Mouse (Mus musculus): ENCODE results near the gene Traf7. TPM values are rescaled to one million over a fixed set of nuclear protein-coding genes. Genes with fewer than 3 reads are reported as not detected.

The Traf7 gene
- total and polyA plus RNA-seq, 3 experiments, result 41.9 to 93.4 (median 46.5) TPM

- no peaks in the 10 kb centered on the region for H3K79me2 ChIP-seq (replicated peaks; ENCODE audit: control insufficient read depth, insufficient read depth, low read length)
- H3K36me3 ChIP-seq (ENCODE audit: control insufficient read depth, insufficient read depth, low read length), result no peaks in the 10 kb centered on the region
- TF ChIP-seq EP300 (IDR thresholded peaks at IDR 0.05; ENCODE audit: insufficient read depth, low read depth, low read length) (no peak), POLR2A (IDR thresholded peaks at IDR 0.05; ENCODE audit: insufficient read depth, low read depth, low read length) (no peak), CTCF (IDR thresholded peaks at IDR 0.05) (peak; percentile 49)
- WGBS, result 15% methylated on average over 52 of the region's 53 CpGs
- intact Hi-C loops (cut with DNase I), result no loop called here
- no peak overlapping the region for H3K27ac ChIP-seq
- no peaks in the 10 kb centered on the region for H3K27me3 ChIP-seq (ENCODE audit: control insufficient read depth, insufficient read depth, low read length)
- DNase-seq, result peak; percentile 84 to 87
- peak overlapping the region; percentile 49 for H3K4me3 ChIP-seq
- peaks cover 11% of the 10 kb centered on the region for H3K4me1 ChIP-seq (ENCODE audit: control insufficient read depth, insufficient read depth, low read length)
- H3K9ac ChIP-seq (ENCODE audit: low read depth, low read length), result peak overlapping the region; percentile 46
These were observed 5.6 kb upstream of the Traf7 start for GRCm38 (mm10) chr17:24533099-24533992.

DNA sequence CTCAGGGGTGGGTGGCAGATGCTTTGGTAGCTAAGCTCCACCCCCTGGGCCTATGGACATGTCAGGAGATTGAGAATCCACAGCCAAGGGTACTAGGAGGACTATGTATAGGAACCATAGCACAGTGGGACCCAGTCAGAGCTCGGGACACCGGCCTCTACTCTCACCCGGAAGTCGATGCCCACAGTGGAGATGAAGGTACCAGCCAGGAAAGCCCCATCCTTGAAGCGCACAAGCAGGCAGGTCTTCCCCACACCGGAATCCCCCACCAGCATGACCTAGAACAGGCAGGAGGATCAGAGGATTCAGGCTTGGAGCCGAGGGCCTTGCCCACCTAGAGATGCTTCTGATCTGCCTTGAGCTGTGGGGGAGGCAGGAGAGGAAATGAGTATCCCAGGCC is 4.3 kb upstream of the Traf7 start:
- no peak overlapping the region for H3K4me3 ChIP-seq
- no peak for DNase-seq
- peaks cover 5% of the 10 kb centered on the region for H3K79me2 ChIP-seq (replicated peaks; ENCODE audit: control insufficient read depth, insufficient read depth, low read length)
- H3K27me3 ChIP-seq (ENCODE audit: control insufficient read depth, insufficient read depth, low read length), result no peaks in the 10 kb centered on the region
- 86% methylated on average over 7 of the region's 7 CpGs for WGBS
- intact Hi-C loops (cut with DNase I), result no loop called here
- TF ChIP-seq POLR2A (IDR thresholded peaks at IDR 0.05; ENCODE audit: insufficient read depth, low read depth, low read length), result no peak
- TF ChIP-seq EP300 (IDR thresholded peaks at IDR 0.05; ENCODE audit: insufficient read depth, low read depth, low read length), result no peak
- no peak for TF ChIP-seq CTCF (IDR thresholded peaks at IDR 0.05)
- H3K9ac ChIP-seq (ENCODE audit: low read depth, low read length), result no peak overlapping the region
- H3K27ac ChIP-seq, result no peak overlapping the region
- no peaks in the 10 kb centered on the region for H3K36me3 ChIP-seq (ENCODE audit: control insufficient read depth, insufficient read depth, low read length)
- H3K4me1 ChIP-seq (ENCODE audit: control insufficient read depth, insufficient read depth, low read length), result peaks cover 11% of the 10 kb centered on the region

- no peak overlapping the region for H3K4me3 ChIP-seq
- no peak overlapping the region for H3K9ac ChIP-seq (ENCODE audit: low read depth, low read length)
- WGBS, result 82% methylated on average over 3 of the region's 3 CpGs
- peaks cover 5% of the 10 kb centered on the region for H3K79me2 ChIP-seq (replicated peaks; ENCODE audit: control insufficient read depth, insufficient read depth, low read length)
- intact Hi-C loops (cut with DNase I), result no loop called here
- H3K4me1 ChIP-seq (ENCODE audit: control insufficient read depth, insufficient read depth, low read length), result peaks cover 13% of the 10 kb centered on the region
- H3K36me3 ChIP-seq (ENCODE audit: control insufficient read depth, insufficient read depth, low read length), result no peaks in the 10 kb centered on the region; the same call in 1 of the 2 replicates
- DNase-seq, result no peak
- no peak overlapping the region for H3K27ac ChIP-seq
- no peaks in the 10 kb centered on the region for H3K27me3 ChIP-seq (ENCODE audit: control insufficient read depth, insufficient read depth, low read length)
- no peak for TF ChIP-seq POLR2A (IDR thresholded peaks at IDR 0.05; ENCODE audit: insufficient read depth, low read depth, low read length)
- no peak for TF ChIP-seq CTCF (IDR thresholded peaks at IDR 0.05)
- TF ChIP-seq EP300 (IDR thresholded peaks at IDR 0.05; ENCODE audit: insufficient read depth, low read depth, low read length), result no peak
These were observed 3.3 kb upstream of the Traf7 start for GRCm38 (mm10) chr17:24531064-24531463.

GRCm38 (mm10) chr17:24530361-24531050 is 2.8 kb upstream of the Traf7 start:
- no peaks in the 10 kb centered on the region; the same call in 1 of the 2 replicates for H3K36me3 ChIP-seq (ENCODE audit: control insufficient read depth, insufficient read depth, low read length)
- H3K27ac ChIP-seq, result no peak overlapping the region
- intact Hi-C loops (cut with DNase I), result no loop called here
- TF ChIP-seq CTCF (IDR thresholded peaks at IDR 0.05) (0 out of 2 replicates have a peak, but pooled peaks have one; percentile 10), EP300 (IDR thresholded peaks at IDR 0.05; ENCODE audit: insufficient read depth, low read depth, low read length) (no peak), POLR2A (IDR thresholded peaks at IDR 0.05; ENCODE audit: insufficient read depth, low read depth, low read length) (no peak)
- H3K4me3 ChIP-seq, result no peak overlapping the region
- H3K4me1 ChIP-seq (ENCODE audit: control insufficient read depth, insufficient read depth, low read length), result peaks cover 13% of the 10 kb centered on the region
- 71% methylated on average over 8 of the region's 8 CpGs for WGBS
- no peaks in the 10 kb centered on the region for H3K27me3 ChIP-seq (ENCODE audit: control insufficient read depth, insufficient read depth, low read length)
- H3K79me2 ChIP-seq (replicated peaks; ENCODE audit: control insufficient read depth, insufficient read depth, low read length), result peaks cover 5% of the 10 kb centered on the region
- no peak overlapping the region for H3K9ac ChIP-seq (ENCODE audit: low read depth, low read length)
- no peak for DNase-seq

DNA sequence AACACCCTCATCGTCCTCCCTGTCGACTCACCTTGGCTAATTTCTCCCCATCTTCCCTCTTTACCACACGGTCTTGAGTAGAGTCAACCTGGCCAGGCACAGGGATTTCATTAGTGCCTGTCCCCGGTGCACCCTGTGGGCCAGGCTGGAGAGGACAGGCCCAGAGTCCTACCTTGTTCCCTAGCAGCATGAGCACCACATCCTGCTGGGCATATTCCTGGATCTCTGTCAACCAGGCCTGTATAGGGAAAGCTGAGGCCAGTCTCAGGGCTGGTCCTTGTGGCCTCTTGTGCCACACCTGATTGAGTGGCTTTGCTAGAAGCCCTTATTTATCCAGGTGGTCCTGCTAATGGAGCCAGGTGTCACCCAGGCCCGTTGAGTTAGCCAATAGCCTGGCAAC is 2.1 kb upstream of the Traf7 start:
- H3K9ac ChIP-seq (ENCODE audit: low read depth, low read length), result no peak overlapping the region
- H3K4me1 ChIP-seq (ENCODE audit: control insufficient read depth, insufficient read depth, low read length), result peaks cover 16% of the 10 kb centered on the region
- no peaks in the 10 kb centered on the region for H3K27me3 ChIP-seq (ENCODE audit: control insufficient read depth, insufficient read depth, low read length)
- TF ChIP-seq EP300 (IDR thresholded peaks at IDR 0.05; ENCODE audit: insufficient read depth, low read depth, low read length), result no peak
- TF ChIP-seq CTCF (IDR thresholded peaks at IDR 0.05), result no peak
- no peak for TF ChIP-seq POLR2A (IDR thresholded peaks at IDR 0.05; ENCODE audit: insufficient read depth, low read depth, low read length)
- H3K36me3 ChIP-seq (ENCODE audit: control insufficient read depth, insufficient read depth, low read length), result no peaks in the 10 kb centered on the region; the same call in 1 of the 2 replicates
- H3K27ac ChIP-seq, result no peak overlapping the region
- no peak for DNase-seq
- no peak overlapping the region for H3K4me3 ChIP-seq
- intact Hi-C loops (cut with DNase I), result loop anchor here (5.0 kb wide), 2 partner anchors 53 to 122 kb away; partner anchors contain the start of genes Mlst8 and Slc9a3r2
- 39% methylated on average over 5 of the region's 5 CpGs for WGBS
- peaks cover 5% of the 10 kb centered on the region for H3K79me2 ChIP-seq (replicated peaks; ENCODE audit: control insufficient read depth, insufficient read depth, low read length)
